Mouse (Mus musculus) embryo, embryonic 11 days (tissue): Measurements from ENCODE around the gene AL731706.1.

ENCODE experiments used
- DNase-seq: peaks from one replicate; pipeline ENCODE4 v3.0.0-alpha.2; 2015

Gene AL731706.1

DNA sequence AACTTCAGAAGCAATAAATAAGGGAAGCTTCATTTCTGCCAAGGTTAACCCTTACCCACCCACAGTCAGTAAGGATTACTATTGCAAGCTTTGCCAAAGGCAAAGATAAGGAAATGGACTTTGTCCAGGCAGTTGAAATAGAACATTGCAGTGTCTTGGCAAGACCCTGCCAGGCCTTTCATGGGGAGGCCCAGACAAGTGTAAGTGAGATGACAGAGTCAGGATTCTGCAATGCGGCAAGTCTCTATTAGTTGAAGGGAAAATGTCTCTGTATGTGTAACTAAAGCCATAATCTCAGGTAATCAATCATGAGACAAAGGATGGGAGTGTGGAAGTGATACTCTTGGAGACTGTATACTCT is 56.5 kb downstream of the AL731706.1 start:
- no peak for DNase-seq

- no peak for DNase-seq
Observed at GRCm38 (mm10) chr2:136833976-136834714, 57.0 kb downstream of the AL731706.1 start.

- DNase-seq: no peak
Observed at GRCm38 (mm10) chr2:136832936-136833335, 58.3 kb downstream of the AL731706.1 start.
